Mouse (Mus musculus): ENCODE data around the gene Olfml2b. TPM values are rescaled to one million over a fixed set of nuclear protein-coding genes. Genes with fewer than 3 reads are reported as not detected.

Olfml2b gene
- polyA plus RNA-seq, 1 experiment, result 12.8 TPM

DNA sequence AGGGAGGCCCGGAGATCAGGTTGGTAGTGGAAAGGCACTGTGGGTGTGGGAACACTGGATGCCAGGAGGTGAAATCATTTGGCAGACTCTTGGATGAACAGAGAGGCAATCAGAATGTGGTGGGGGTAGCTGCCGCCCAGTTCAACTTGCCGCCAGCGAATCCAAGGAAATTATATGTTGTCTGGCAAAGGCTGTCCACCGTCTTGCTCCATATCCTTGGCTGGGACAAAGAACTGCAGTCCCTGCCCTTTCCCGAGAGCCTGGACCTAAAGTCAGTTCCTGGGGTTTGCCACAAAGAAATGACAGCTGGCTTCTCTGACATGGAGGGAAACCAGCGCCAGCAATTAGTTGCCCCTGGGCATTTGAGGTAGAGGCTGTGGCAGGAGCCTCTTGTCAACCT is 20.9 kb downstream of the Olfml2b start:
- 91% methylated on average over 7 of the region's 7 CpGs for WGBS
- H3K27ac ChIP-seq (ENCODE audit: control insufficient read depth, insufficient read depth, low read depth, low read length, poor library complexity), result no peak overlapping the region
- TF ChIP-seq POLR2A (IDR thresholded peaks at IDR 0.05; ENCODE audit: borderline replicate concordance, control insufficient read depth, low read depth, low read length), result no peak
- TF ChIP-seq CTCF (IDR thresholded peaks at IDR 0.05; ENCODE audit: control insufficient read depth, insufficient read depth, low read length), result no peak
- peaks cover 2% of the 10 kb centered on the region; the same call in 1 of the 2 replicates for H3K4me1 ChIP-seq (ENCODE audit: control insufficient read depth, insufficient read depth, low read length)
- no peak overlapping the region for H3K4me3 ChIP-seq (replicated peaks; ENCODE audit: control insufficient read depth, low read depth, low read length)

DNA sequence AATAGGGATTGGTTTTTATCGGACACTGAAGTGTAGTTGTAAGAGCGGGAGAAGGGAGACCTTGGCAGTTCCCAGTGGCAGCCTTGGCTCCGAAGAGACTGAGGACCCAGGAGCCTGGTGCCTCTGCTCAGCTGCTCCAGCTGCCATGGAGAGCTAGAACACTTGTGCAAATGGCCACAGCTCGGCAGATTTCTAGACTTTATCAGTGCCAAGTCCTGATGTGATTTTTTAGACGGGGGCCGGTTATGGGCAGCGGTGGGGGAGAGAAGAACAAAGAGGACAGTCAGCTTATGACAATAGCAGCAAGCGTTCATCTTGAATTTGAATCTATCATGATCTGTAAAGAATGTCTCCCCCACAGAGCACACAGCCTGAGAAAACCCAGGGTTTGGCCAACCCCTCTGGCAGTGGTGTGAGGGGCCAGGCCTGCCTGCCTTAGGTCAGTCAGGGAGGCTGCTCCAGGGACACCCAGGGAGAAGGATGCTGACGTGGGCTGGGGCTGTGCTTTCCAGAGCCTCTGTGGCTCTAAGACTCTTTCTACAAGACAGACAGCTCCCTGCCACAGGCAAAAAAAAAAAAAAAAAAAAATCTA is 29.9 kb downstream of the Olfml2b start:
- Histone ChIP-seq H3K4me3 (replicated peaks; ENCODE audit: control insufficient read depth, low read depth, low read length) (no peak overlapping the region), H3K27ac (ENCODE audit: control insufficient read depth, insufficient read depth, low read depth, low read length, poor library complexity) (no peak overlapping the region), H3K4me1 (ENCODE audit: control insufficient read depth, insufficient read depth, low read length) (no peaks in the 10 kb centered on the region)
- TF ChIP-seq POLR2A (IDR thresholded peaks at IDR 0.05; ENCODE audit: borderline replicate concordance, control insufficient read depth, low read depth, low read length) (no peak), CTCF (IDR thresholded peaks at IDR 0.05; ENCODE audit: control insufficient read depth, insufficient read depth, low read length) (no peak)
- 85% methylated on average over 9 of the region's 9 CpGs for WGBS

DNA sequence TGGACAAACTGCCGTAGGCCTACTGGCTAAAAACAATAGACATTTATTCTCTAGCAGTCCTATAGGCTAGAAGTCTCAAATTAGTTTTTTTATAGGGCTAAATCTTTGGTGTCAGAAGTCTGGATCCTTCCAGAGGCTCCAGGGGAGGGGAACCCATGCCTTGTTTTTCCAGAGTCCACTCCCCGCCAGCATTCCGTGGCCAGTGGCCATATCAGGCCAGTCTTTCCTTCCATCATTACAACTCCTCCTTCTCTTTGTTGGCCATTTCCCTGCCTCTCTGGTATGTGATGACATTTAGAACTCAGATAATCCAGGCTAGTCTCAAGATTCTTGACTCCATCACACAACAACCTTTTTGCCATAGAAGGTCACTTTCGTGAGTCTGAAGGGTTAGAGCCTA is 33.3 kb downstream of the Olfml2b start:
- no peaks in the 10 kb centered on the region for H3K4me1 ChIP-seq (ENCODE audit: control insufficient read depth, insufficient read depth, low read length)
- 83% methylated on average over 4 of the region's 4 CpGs for WGBS
- no peak overlapping the region for H3K27ac ChIP-seq (ENCODE audit: control insufficient read depth, insufficient read depth, low read depth, low read length, poor library complexity)
- TF ChIP-seq CTCF (IDR thresholded peaks at IDR 0.05; ENCODE audit: control insufficient read depth, insufficient read depth, low read length) (no peak), POLR2A (IDR thresholded peaks at IDR 0.05; ENCODE audit: borderline replicate concordance, control insufficient read depth, low read depth, low read length) (no peak)
- no peak overlapping the region for H3K4me3 ChIP-seq (replicated peaks; ENCODE audit: control insufficient read depth, low read depth, low read length)

DNA sequence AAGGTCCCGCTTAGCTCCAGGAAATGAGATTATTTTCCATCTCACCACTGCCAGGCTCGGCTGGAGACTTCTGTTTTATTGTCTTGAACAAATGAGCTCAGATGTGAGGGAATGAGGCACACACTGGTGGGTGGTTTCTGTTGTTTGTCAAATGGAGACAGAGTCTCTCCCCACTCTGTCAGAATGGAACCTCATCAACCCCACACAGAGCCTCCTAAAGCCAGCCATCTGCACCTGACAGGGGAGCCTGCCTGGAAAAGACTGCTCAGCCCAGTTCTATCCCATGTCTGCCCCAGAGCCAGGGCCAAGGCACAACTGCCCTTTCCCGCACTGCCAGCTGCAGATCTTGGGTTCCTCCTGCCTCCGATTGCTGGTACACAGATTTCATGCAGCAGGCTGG is 34.5 kb downstream of the Olfml2b start:
- 65% methylated on average over 4 of the region's 4 CpGs for WGBS
- TF ChIP-seq POLR2A (IDR thresholded peaks at IDR 0.05; ENCODE audit: borderline replicate concordance, control insufficient read depth, low read depth, low read length), result no peak
- no peak for TF ChIP-seq CTCF (IDR thresholded peaks at IDR 0.05; ENCODE audit: control insufficient read depth, insufficient read depth, low read length)
- H3K4me3 ChIP-seq (replicated peaks; ENCODE audit: control insufficient read depth, low read depth, low read length), result no peak overlapping the region
- H3K27ac ChIP-seq (ENCODE audit: control insufficient read depth, insufficient read depth, low read depth, low read length, poor library complexity), result no peak overlapping the region
- H3K4me1 ChIP-seq (ENCODE audit: control insufficient read depth, insufficient read depth, low read length), result peaks cover 3% of the 10 kb centered on the region; the same call in 1 of the 2 replicates

DNA sequence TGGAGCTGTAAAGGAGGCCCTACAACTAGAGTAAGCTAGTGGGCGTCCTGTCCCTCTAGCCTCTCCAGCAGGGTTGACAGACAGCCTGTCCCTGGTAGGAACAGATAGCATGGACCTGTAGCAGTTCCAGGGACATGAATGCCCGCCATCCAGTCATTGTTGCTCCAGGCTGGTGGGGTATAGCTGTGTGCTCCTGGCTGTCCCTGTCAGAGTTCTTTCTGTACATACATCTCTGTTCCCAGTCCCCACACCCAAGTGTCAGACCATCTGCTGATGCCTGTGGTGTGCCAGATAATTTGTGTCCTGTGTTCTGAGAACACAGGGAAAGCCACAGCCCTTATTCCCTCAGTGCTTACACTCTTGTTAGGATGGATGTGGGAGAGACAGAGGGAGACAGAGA is 35.3 kb downstream of the Olfml2b start:
- no peak overlapping the region for H3K27ac ChIP-seq (ENCODE audit: control insufficient read depth, insufficient read depth, low read depth, low read length, poor library complexity)
- H3K4me3 ChIP-seq (replicated peaks; ENCODE audit: control insufficient read depth, low read depth, low read length), result no peak overlapping the region
- TF ChIP-seq POLR2A (IDR thresholded peaks at IDR 0.05; ENCODE audit: borderline replicate concordance, control insufficient read depth, low read depth, low read length) (no peak), CTCF (IDR thresholded peaks at IDR 0.05; ENCODE audit: control insufficient read depth, insufficient read depth, low read length) (no peak)
- peaks cover 5% of the 10 kb centered on the region; the same call in 1 of the 2 replicates for H3K4me1 ChIP-seq (ENCODE audit: control insufficient read depth, insufficient read depth, low read length)
- 77% methylated on average over 2 of the region's 2 CpGs for WGBS

DNA sequence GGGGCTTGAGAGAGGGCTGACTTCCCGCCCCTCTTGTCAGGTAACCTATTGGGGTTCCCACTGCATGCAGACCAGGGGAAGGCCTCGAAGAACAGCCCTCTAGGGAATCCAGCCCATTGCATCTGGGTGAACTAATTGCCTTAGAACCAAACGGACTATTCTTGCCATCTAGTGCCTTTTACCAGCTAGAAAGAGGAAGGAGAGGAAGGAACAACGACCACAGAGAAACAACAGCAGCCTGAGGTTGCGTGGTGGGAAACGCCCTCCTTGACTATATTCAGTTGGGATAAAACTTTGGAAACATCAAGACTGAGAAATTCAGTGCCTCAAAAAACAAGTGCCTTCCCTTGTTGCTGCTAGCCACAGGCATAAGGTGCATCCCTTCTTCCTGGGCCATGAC is 39.5 kb downstream of the Olfml2b start:
- Histone ChIP-seq H3K4me3 (replicated peaks; ENCODE audit: control insufficient read depth, low read depth, low read length) (no peak overlapping the region), H3K4me1 (ENCODE audit: control insufficient read depth, insufficient read depth, low read length) (peaks cover 7% of the 10 kb centered on the region; the same call in 1 of the 2 replicates), H3K27ac (ENCODE audit: control insufficient read depth, insufficient read depth, low read depth, low read length, poor library complexity) (peak overlapping the region; percentile 14)
- TF ChIP-seq CTCF (IDR thresholded peaks at IDR 0.05; ENCODE audit: control insufficient read depth, insufficient read depth, low read length) (no peak), POLR2A (IDR thresholded peaks at IDR 0.05; ENCODE audit: borderline replicate concordance, control insufficient read depth, low read depth, low read length) (no peak)
- WGBS, result 9% methylated on average over 6 of the region's 6 CpGs

DNA sequence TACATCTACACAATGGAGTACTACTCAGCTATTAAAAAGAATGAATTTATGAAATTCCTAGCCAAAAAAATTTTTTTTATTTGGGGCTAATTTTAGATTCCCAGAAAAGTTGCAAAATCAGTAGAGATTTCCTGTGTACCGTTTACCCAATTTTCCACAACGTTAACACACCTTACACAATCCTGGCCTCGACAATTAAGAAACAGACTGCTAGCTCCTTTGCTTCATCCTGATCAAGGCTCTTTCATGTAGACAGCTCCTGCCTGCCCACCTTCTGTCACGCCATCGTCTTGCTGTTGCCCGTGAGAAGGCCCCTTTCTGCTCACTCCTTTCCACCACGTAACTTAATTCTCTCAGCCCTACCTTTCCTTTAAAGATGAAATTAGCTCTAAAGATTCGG is 45.4 kb downstream of the Olfml2b start:
- peak overlapping the region; percentile 74 for H3K27ac ChIP-seq (ENCODE audit: control insufficient read depth, insufficient read depth, low read depth, low read length, poor library complexity)
- peaks cover 2% of the 10 kb centered on the region; the same call in 1 of the 2 replicates for H3K4me1 ChIP-seq (ENCODE audit: control insufficient read depth, insufficient read depth, low read length)
- no peak overlapping the region for H3K4me3 ChIP-seq (replicated peaks; ENCODE audit: control insufficient read depth, low read depth, low read length)
- TF ChIP-seq CTCF (IDR thresholded peaks at IDR 0.05; ENCODE audit: control insufficient read depth, insufficient read depth, low read length), result no peak
- no peak for TF ChIP-seq POLR2A (IDR thresholded peaks at IDR 0.05; ENCODE audit: borderline replicate concordance, control insufficient read depth, low read depth, low read length)
- 48% methylated on average over 8 of the region's 8 CpGs for WGBS

DNA sequence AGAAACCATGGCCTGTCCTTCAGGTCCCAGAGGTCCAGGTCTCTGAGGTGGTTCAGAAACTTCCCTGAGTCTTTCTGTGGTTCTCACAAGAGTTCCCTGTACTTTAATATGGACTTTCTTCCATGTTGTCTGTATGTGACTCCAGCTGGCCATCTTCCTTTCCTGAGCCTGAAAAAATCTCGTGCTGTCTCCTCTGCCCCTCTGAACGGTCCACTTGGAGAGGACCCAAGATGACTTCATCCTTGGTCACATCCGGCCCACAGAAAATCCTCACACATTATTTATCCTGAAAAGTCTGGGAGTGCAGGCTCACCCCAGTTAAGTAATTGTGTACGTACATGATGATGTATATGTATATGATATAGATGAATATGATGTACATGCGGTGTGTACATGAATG is 47.0 kb downstream of the Olfml2b start:
- Histone ChIP-seq H3K4me3 (replicated peaks; ENCODE audit: control insufficient read depth, low read depth, low read length) (no peak overlapping the region), H3K4me1 (ENCODE audit: control insufficient read depth, insufficient read depth, low read length) (no peaks in the 10 kb centered on the region; the same call in 1 of the 2 replicates), H3K27ac (ENCODE audit: control insufficient read depth, insufficient read depth, low read depth, low read length, poor library complexity) (no peak overlapping the region)
- WGBS, result 82% methylated on average over 5 of the region's 5 CpGs
- TF ChIP-seq POLR2A (IDR thresholded peaks at IDR 0.05; ENCODE audit: borderline replicate concordance, control insufficient read depth, low read depth, low read length) (no peak), CTCF (IDR thresholded peaks at IDR 0.05; ENCODE audit: control insufficient read depth, insufficient read depth, low read length) (no peak)
